Mouse (Mus musculus): ENCODE results near the gene Sfswap.
A peak's percentile ranks its signal among the peaks of the same experiment; 100 is the strongest.
"Not testable (repeated sequence)": the region's sequence is repeated elsewhere in the genome, so short reads cannot be mapped to it uniquely, and the experiment has no call there.

Sfswap gene

GRCm38 (mm10) chr5:129500722-129501634 is at the start of gene Sfswap:
Gene Sfswap (plus strand): TSS chr5:129501221.
- peak; percentile 84 for DNase-seq

- no peak for DNase-seq
Measured at GRCm38 (mm10) chr5:129452561-129452960, 48.5 kb upstream of the Sfswap start.

DNA sequence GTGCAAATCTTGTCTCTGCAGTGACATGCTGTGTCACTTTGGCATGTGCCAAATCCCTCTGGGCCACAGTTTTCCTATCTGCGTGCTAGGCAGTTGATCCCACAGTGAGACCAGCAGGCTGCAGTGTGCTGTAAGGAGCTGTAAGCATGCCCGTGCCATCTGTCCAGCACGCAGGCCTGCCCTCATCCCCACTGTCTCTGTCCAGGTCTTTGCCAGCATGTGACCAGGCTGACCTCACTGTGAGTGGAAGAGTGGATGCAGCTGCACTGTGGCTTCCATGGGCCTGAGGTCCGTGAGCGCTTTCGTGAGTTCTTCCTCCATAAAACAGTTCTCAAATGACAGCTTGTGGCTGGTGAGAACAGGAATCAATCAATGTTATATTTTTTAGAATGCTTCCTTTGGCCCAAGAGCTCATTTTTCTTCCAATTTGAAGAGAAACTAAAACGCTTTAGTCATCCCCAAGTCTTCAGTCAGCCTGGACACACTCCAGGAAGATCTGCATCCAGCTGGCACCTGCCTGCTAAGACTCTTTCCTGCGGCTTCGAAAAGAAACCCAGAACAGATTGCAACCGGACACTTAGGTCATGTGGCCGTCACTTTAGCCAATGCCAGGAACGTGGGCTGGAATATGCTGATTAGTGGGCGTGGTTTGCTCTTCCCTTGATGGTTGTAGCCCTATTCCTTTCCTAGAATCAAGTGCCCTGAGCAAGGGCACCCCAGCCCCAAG is 46.1 kb upstream of the Sfswap start:
- peak; percentile 89 for DNase-seq

- DNase-seq = no peak
Measured at GRCm38 (mm10) chr5:129455529-129455896, 45.5 kb upstream of the Sfswap start.

- DNase-seq = no peak
Measured at GRCm38 (mm10) chr5:129456579-129457140, 44.4 kb upstream of the Sfswap start.

DNA sequence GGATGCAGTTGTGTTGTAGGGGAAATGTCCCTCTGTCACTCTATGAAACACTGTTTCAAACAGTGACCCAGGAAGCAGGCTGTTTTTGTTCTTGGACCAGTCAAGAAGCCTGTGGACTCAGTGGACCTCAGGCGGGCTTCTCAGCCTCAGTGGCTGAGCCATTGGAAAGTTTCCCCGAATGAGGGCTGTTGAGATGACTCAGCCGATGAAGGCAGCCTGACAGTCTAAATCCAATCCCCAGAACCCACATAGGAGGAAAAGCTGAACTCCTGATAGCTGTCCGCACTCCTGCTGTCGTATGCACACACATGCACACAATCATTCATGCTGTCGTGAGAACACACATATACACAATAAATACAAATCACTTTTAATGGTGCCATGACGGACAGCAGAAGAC is 42.9 kb upstream of the Sfswap start:
- no peak for DNase-seq

DNA sequence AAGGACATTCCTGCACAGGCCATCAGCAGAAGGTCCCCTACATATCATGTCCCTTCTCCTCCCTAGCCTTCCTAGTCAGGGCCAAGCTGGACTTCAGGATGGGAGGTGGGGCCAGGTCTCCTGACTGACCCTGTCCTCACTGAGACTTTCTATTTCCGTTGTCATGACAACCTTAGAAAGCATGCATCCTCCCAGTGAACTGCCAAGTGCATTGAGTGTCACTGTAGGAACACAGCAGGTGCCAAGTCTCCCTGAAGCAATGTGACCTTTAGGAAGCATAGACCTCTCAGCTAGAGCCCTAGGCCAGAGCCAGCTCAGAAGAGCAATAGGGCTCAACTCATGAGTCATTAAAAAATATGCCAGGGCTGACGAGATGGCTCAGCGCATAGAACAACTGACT is 42.5 kb upstream of the Sfswap start:
- no peak for DNase-seq

- no peak for DNase-seq
Measured at GRCm38 (mm10) chr5:129460798-129461476, 40.1 kb upstream of the Sfswap start.

DNA sequence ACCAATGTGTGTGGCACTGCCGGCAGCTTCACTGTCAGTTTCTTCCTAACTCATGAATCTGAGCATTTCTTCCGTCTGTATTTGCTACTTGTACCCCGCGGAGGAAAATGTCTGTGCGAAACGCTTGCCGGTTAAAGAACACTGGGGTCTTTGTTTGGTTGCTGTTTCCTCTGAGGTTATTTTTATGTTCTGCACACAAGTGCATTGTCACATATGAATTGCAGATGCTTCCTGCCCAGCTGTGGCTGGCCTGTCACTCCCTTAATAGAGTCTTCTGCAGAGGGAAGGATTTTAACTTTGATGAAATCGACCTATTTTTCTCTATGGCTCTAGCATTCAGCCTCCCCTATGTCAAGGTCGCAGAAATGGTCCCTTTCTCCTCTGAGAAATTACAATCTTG is 37.4 kb upstream of the Sfswap start:
- DNase-seq = not testable (repeated sequence)

DNA sequence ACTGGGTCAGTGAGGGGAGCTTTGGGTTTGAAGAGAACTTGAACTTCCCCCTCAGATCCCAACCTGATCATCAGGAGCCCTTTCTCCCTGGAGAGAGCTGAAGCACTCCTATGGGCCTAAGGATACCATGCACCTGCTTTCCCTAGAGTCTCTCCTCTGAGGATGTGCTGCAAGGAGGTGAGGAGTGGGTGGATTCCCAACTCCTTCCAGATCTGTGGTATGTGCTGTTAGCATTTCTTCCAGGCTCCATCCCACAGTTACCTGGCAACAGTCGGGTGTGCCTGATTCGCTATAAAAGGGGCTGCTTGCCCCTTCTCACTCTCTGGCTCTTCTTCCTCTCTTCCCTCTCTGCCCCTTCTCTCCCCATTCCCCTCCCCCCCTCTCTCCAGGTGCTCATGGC is 35.2 kb upstream of the Sfswap start:
- DNase-seq = no peak

GRCm38 (mm10) chr5:129475532-129476045 is 25.4 kb upstream of the Sfswap start:
- DNase-seq = no peak

GRCm38 (mm10) chr5:129489879-129490278 is 11.1 kb upstream of the Sfswap start:
- DNase-seq = no peak

- DNase-seq = peak; percentile 7
Measured at GRCm38 (mm10) chr5:129501671-129502070, 650 bp downstream of the Sfswap start.

- DNase-seq = no peak
Measured at GRCm38 (mm10) chr5:129506886-129507285, 5.9 kb downstream of the Sfswap start.

- no peak for DNase-seq
Measured at GRCm38 (mm10) chr5:129518180-129518579, 17.2 kb downstream of the Sfswap start.

GRCm38 (mm10) chr5:129518786-129519185 is 17.8 kb downstream of the Sfswap start:
- DNase-seq = no peak

GRCm38 (mm10) chr5:129519591-129519990 is 18.6 kb downstream of the Sfswap start:
- DNase-seq = no peak

DNA sequence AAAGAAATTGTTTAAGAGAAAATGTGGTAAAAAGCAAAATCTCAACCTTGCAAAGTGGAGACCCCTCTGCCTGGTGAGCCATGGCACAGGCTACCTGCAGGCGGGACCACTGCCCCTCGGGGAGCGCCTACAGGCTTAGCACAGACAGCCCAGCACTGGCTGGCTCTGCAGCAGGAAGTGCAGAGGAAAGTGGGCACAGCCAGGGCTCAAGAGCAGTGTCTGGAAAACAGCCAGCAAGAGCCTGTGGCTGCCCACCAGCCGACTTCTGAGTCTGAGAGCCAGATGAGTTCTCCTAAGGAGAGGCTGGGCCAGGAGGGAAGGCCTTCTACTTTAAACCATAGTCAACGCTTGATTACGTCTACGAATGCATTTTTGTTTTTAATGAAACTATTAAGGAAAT is 20.5 kb downstream of the Sfswap start:
- DNase-seq = no peak

GRCm38 (mm10) chr5:129521913-129522312 is 20.9 kb downstream of the Sfswap start:
- DNase-seq = no peak

GRCm38 (mm10) chr5:129523166-129523565 is 22.1 kb downstream of the Sfswap start:
- DNase-seq = no peak

GRCm38 (mm10) chr5:129524751-129525150 is 23.7 kb downstream of the Sfswap start:
- DNase-seq = peak; percentile 16

- no peak for DNase-seq
Measured at GRCm38 (mm10) chr5:129527162-129527561, 26.1 kb downstream of the Sfswap start.

- DNase-seq = no peak
Measured at GRCm38 (mm10) chr5:129529571-129529970, 28.6 kb downstream of the Sfswap start.

Data from lung, postnatal 10 days (tissue).